Mouse (Mus musculus) hindlimb bud, embryonic 11.5 days (tissue): ENCODE measurements at regions not wholly inside any gene's neighbourhood (a gene's known extent, or its start where the extent isn't known, plus 50 kb on each side); places are given as distances from the start of the nearest gene placed in this dataset.

ENCODE experiments used
- DNase-seq: peaks from one replicate; pipeline ENCODE4 v3.0.0-alpha.2; 2012; ENCODE audit warnings: low read depth, low spot score; ENCODE audit errors: extremely low spot score

DNA sequence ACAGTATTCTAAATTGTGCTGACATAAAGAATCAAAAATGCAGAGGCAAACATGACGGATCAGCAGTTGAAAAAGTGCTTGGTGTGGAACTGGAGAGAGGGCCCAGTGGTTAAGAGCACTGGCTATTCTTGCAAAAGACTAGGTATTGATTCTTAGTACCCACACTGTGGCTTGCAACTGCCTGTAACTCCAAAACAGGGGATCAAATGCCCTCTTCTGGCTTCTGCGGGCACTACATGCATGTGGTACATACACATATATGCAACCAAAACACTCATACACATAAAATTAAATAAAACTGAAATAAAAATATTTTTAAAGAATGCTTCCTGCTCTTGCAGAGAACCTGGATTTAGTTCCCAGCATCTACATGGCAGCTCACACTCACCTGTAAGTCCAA, 163.7 kb upstream of the Smim15 start:
- DNase-seq = no peak

DNA sequence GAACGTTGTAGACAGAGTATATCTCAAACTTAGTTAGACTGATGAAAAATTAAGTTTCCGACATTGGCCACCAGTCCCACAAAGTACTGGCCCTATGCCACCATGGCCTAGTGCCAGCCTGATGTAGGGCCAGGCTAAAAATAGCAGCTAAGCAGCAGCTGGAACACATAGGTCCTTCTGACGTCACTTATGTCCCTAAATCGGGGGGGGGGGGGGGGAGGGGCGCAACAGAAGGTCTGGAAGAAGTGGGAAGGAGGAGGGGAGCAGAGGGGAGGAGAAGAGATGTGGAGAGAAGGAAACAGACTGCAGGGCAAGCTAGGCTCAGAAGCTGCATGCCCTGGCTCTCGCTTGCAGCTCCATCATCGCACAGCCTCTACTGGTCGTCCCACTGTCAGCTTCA, 164.7 kb upstream of the Smim15 start:
- no peak for DNase-seq

GRCm38 (mm10) chr13:107878980-107879379, 165.3 kb upstream of the Smim15 start:
- no peak for DNase-seq

DNA sequence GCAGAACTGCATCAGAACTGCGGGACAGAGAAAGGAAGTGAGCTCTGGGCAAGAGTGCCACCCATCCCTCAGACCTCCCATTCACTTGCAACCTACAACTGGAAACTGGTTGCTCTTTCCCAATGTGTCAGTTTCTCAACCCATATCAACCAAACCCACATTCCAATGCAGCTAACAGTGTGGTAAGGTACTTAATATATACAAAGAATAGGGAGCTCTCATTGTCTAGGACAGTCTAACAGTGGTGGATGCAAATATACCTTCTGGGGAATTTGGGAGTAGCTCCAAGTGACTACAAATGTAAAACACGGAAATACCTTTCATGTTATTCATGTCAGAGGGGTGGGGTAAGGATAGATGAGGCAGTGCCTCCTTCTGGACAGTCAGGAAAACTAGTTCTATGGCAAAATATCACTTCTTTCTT, 171.0 kb upstream of the Smim15 start:
- no peak for DNase-seq

DNA sequence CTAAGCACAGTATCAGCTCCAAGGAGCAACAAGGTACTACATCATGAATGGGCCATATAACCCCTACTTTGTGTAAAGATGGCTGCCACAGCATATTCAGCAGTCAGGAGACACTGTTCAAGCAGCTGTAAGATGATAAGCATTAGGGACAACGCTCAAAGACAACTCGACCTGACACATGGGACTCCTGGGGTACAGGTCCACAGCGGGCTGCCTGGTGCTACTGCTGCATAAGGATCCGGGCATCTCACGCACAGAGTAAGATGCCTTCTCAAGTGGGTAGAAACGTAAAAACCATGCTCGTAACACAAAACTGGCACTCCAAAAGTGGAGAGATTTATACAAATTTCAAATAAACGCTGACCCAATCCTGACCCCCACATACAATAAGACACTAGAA, 171.7 kb upstream of the Smim15 start:
- no peak for DNase-seq

DNA sequence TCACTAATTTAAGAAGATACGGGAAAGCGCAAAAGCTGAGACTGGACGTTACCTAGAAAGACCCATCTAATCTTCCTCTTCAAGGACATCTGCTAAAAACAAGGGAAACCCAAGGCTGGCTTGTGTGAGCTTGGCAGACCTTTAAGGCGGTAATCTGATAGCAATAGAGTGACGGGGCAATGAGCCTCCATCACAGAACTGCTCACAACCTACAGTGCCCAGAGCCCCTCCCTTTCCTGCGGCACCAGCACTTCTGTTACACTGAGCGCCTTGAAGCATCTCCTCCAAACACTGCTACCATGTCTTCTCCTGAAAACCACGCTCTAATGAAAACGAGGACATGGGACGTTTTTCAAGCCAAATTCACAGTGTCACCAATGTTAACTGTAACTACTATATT, 172.1 kb upstream of the Smim15 start:
- DNase-seq = no peak

- DNase-seq = no peak
Measured at GRCm38 (mm10) chr13:107868906-107869305, 175.3 kb upstream of the Smim15 start.

- no peak for DNase-seq
Measured at GRCm38 (mm10) chr13:107866825-107867224, 177.4 kb upstream of the Smim15 start.

GRCm38 (mm10) chr13:107862793-107863654, 181.2 kb upstream of the Smim15 start:
- DNase-seq = no peak

GRCm38 (mm10) chr13:107861384-107862134, 182.7 kb upstream of the Smim15 start:
- no peak for DNase-seq

- no peak for DNase-seq
Measured at GRCm38 (mm10) chr13:107857043-107857755, 187.0 kb upstream of the Smim15 start.

DNA sequence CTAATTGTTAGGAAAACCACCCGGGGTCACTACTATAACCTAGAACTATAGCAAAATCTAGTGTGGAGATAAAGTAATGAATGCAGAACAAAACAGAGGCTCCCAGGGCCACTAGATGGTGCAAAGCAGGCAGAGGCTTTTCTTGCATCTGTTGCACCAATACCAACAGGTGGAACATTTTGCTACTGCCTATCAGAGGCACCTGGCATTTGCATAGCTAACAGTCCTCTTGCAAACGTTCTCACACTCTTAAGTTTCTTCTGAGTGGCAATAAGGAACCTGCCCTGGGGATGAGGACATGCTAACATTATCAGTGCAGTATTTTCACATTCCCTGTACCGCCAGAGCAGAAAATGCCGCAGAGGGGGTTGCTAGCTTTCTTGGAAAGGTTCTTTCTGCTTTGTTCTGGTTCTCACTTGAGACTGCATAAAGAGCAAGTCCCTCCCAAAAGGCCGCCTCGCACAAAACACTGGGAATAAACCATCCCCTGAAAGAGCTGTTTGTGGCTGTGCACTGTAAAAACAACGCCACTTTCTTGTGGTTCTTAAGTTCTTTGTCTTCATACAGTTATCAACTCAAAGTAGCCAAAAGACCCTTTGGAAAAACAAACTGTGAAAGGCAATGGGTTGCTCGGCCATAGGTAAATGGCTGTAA, 193.2 kb upstream of the Smim15 start:
- no peak for DNase-seq

DNA sequence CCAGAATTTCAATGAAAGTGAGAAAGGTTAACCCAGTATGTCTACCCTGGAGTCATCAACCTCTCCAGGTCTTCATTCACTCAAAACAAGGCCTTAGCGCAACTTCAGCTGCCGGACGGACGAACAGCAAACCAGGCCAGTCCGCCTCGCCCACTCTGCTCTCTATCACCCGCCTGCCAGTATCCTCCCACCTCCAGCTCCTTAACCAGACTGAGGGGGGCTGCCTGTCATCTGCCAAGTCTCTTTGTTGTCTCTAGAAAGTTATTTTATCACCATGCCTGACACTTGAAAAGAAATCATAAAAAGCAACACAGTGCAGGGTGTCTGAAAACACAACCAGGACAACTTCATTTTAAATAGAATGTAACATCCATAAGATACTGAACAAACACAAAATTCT, 195.4 kb upstream of the Smim15 start:
- no peak for DNase-seq

GRCm38 (mm10) chr13:107847179-107848012, 196.8 kb upstream of the Smim15 start:
- DNase-seq = no peak

- no peak for DNase-seq
Measured at GRCm38 (mm10) chr13:107846621-107847178, 197.5 kb upstream of the Smim15 start.

DNA sequence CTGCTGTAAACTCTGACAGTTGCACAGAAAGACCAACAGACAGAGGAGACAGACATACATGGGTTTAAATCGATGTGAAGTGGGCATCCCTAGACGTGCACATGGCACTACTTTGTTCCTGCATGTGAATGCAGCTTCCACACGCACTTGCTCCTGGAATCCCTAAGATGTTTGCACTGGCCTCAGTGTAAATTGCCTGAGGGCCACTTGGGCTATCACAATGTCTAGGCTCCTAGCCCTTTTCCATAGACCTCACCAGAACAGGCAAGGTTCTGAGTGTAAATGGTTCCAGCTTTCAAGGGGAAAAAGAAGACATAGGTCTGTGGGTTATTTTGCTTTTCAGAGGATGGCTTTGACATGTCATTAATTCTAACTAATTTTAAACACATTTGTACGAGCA, 198.4 kb upstream of the Smim15 start:
- no peak for DNase-seq

- no peak for DNase-seq
Measured at GRCm38 (mm10) chr13:107844085-107844484, 200.2 kb upstream of the Smim15 start.

DNA sequence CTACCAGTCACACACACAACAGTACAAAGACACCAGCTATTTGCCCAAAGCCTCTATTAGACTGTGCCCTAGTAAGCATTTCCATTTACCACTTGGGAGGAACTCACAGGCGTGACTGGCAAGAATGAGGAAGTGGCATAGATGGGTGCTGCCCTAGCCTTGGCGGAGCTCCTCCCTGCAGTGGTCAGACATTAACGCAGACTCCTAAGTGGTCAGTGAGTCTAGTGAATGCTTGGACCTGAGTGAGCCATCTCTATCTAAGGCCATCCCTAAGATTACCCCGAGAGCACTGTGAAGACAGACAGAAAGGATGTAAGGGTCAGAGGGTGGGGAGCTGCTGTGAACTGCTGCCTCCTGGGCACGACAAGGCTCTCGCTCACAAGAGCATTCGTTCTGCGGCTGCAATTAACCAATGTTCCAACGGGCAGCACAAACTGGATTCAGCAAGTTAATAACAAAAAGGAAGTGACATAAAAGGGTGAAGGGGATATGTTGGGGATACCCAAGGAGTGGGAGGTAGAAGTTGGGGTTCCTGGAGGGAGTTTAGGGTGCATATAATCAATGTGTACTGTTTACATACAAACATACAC, 206.0 kb upstream of the Smim15 start:
- DNase-seq = no peak

GRCm38 (mm10) chr13:107837206-107837952, 206.9 kb upstream of the Smim15 start:
- no peak for DNase-seq
